Comparison of ENCODE assay signal across 10 mouse cellular contexts in genomic region chr13:28721548-28721981, GRCm38 (mm10).
A peak's percentile ranks its signal among the peaks of the same experiment; 100 is the strongest.
DNase-seq lines count a peak whose midpoint lies in the region; ATAC-seq and TF ChIP-seq lines count a peak whose summit lies in the region.
"Had no signal": no experiment of that assay in that cellular context is flagged by ENCODE, and none has a peak within 500 bp of the region (broad histone marks: within the 10 kb centered on the region; RNA-seq: fewer than 3 reads in every experiment).

No protein-coding gene starts in this region.

- peak; percentile 82 to 90 for DNase-seq in cerebellum, postnatal 14 days
- DNase-seq in cerebellum, adult 11 months: no peak
- DNase-seq in neural tube, embryonic 11.5 days (ENCODE audit: low spot score): peak; percentile 32
- no peak for DNase-seq in neural tube, embryonic 10.5 days (ENCODE audit: extremely low spot score, low spot score)
- peak; percentile 57 for DNase-seq in forebrain, postnatal 0 days
- no peak for DNase-seq in spleen, postnatal 14 days (ENCODE audit: low spot score in 2 of 2)
- DNase-seq in urinary bladder, postnatal 36 days (ENCODE audit: low spot score in 2 of 2): no peak

- ATAC-seq in neural tube, embryonic 11.5 days (ENCODE audit: insufficient read depth, low FRiP score, low TSS enrichment): no peak
- no peak for ATAC-seq in forebrain, postnatal 0 days
- ATAC-seq in midbrain, embryonic 15.5 days (replicated peaks): peak; percentile 67
- ATAC-seq: intestine, embryonic 16.5 days had no signal

- H3K36me3 ChIP-seq in neural tube, embryonic 11.5 days (ENCODE audit: control insufficient read depth, insufficient read depth, low read length): no peaks in the 10 kb centered on the region
- H3K36me3 ChIP-seq in forebrain, postnatal 0 days (ENCODE audit: insufficient read depth): no peaks in the 10 kb centered on the region
- no peaks in the 10 kb centered on the region for H3K36me3 ChIP-seq in midbrain, embryonic 15.5 days (replicated peaks)
- H3K36me3 ChIP-seq: limb, embryonic 15.5 days had no signal

- WGBS in neural tube, embryonic 11.5 days: 64% methylated on average over 11 of the region's 11 CpGs
- WGBS in forebrain, postnatal 0 days: 16% methylated on average over 11 of the region's 11 CpGs
- WGBS in midbrain, embryonic 15.5 days: 16% methylated on average over 11 of the region's 11 CpGs

- no peak overlapping the region for H3K9ac ChIP-seq in neural tube, embryonic 11.5 days (ENCODE audit: low read length)
- peak overlapping the region; percentile 14; the same call in 1 of the 2 replicates for H3K9ac ChIP-seq in forebrain, postnatal 0 days
- H3K9ac ChIP-seq in midbrain, embryonic 15.5 days: no peak overlapping the region
- H3K9ac ChIP-seq: limb, embryonic 15.5 days had no signal

- peak overlapping the region; percentile 63; the same call in 1 of the 2 replicates for H3K27ac ChIP-seq in neural tube, embryonic 11.5 days (ENCODE audit: low read depth, low read length)
- peak overlapping the region; percentile 69 for H3K27ac ChIP-seq in forebrain, postnatal 0 days (ENCODE audit: low read depth, low read length)
- H3K27ac ChIP-seq in midbrain, embryonic 15.5 days: peak overlapping the region; percentile 80

- no peak overlapping the region for H3K4me3 ChIP-seq in neural tube, embryonic 11.5 days (ENCODE audit: low read depth, low read length)
- no peak overlapping the region for H3K4me3 ChIP-seq in forebrain, postnatal 0 days (ENCODE audit: low read depth, low read length)
- no peak overlapping the region for H3K4me3 ChIP-seq in midbrain, embryonic 15.5 days
- H3K4me3 ChIP-seq: limb, embryonic 15.5 days had no signal

- H3K27me3 ChIP-seq in neural tube, embryonic 11.5 days (ENCODE audit: control insufficient read depth, insufficient read depth, low read length): no peaks in the 10 kb centered on the region
- no peaks in the 10 kb centered on the region for H3K27me3 ChIP-seq in forebrain, postnatal 0 days (ENCODE audit: insufficient read depth, low read length)
- no peaks in the 10 kb centered on the region for H3K27me3 ChIP-seq in midbrain, embryonic 15.5 days (replicated peaks)
- H3K27me3 ChIP-seq: limb, embryonic 15.5 days had no signal

- peaks cover 44% of the 10 kb centered on the region for H3K4me1 ChIP-seq in neural tube, embryonic 11.5 days (ENCODE audit: control insufficient read depth, insufficient read depth, low read length)
- H3K4me1 ChIP-seq in forebrain, postnatal 0 days (ENCODE audit: insufficient read depth): peaks cover 43% of the 10 kb centered on the region
- H3K4me1 ChIP-seq in midbrain, embryonic 15.5 days: peaks cover 49% of the 10 kb centered on the region

- no peaks in the 10 kb centered on the region for H3K9me3 ChIP-seq in neural tube, embryonic 11.5 days (ENCODE audit: control insufficient read depth, low read length)
- H3K9me3 ChIP-seq in forebrain, postnatal 0 days (ENCODE audit: low read length): no peaks in the 10 kb centered on the region
- H3K9me3 ChIP-seq in midbrain, embryonic 15.5 days: no peaks in the 10 kb centered on the region
- H3K9me3 ChIP-seq: limb, embryonic 15.5 days had no signal

- peak; percentile 44; the same call in 1 of the 2 replicates for TF ChIP-seq CTCF in forebrain, postnatal 0 days (IDR thresholded peaks at IDR 0.05; ENCODE audit: low read depth)

- H3K4me2 ChIP-seq in neural tube, embryonic 11.5 days (ENCODE audit: low read depth): no peak overlapping the region
- H3K4me2 ChIP-seq in forebrain, postnatal 0 days (ENCODE audit: low read depth): peak overlapping the region; percentile 33
- H3K4me2 ChIP-seq in midbrain, embryonic 15.5 days: peak overlapping the region; percentile 37
- H3K4me2 ChIP-seq: limb, embryonic 15.5 days had no signal

Comparison
In these comparisons a context has a peak if more than half of its experiments do, and no peak if none do; other contexts are left out.
1. DNase-seq: peak in cerebellum, postnatal 14 days (2 of 2), neural tube, embryonic 11.5 days (single experiment) and forebrain, postnatal 0 days (single experiment); none in cerebellum, adult 11 months (single experiment), neural tube, embryonic 10.5 days (single experiment), spleen, postnatal 14 days (0 of 2) and urinary bladder, postnatal 36 days (0 of 2).
2. Peak in every context shown above with its lines, with median percentiles within 50 percentile points of each other: H3K27ac ChIP-seq.